Mouse (Mus musculus): ENCODE results near the gene Smoc1. TPM values are rescaled to one million over a fixed set of nuclear protein-coding genes. Genes with fewer than 3 reads are reported as not detected.
A peak's percentile ranks its signal among the peaks of the same experiment; 100 is the strongest.

The Smoc1 gene
- polyA plus RNA-seq, 1 experiment from 2014 or later: 12.8 TPM

DNA sequence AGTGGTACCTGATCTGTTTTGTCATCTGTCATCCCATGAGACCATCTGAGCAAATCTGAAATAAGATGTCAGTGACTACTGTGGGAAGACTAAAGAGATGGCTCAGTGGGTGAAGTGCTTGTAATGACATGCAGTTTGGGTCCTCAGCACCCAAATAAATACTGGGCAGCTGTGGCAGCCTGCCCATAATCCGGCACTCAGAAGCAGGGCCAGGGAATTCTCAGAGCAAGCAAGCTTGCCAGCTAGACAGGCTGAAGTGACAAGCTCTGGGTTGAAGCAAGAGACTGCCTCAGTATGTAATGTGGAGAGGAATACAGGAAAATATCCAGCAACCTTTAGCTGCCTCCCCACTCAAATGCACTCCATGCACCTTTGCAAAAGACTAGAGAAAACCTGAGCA is 58.6 kb downstream of the Smoc1 start:
- no peak overlapping the region for H3K4me3 ChIP-seq (replicated peaks; ENCODE audit: low read length)
- no peak overlapping the region for H3K9ac ChIP-seq (replicated peaks; ENCODE audit: low read depth, low read length)
- H3K36me3 ChIP-seq (ENCODE audit: control insufficient read depth, insufficient read depth): no peaks in the 10 kb centered on the region
- H3K27me3 ChIP-seq (replicated peaks; ENCODE audit: control insufficient read depth, insufficient read depth, low read length): no peaks in the 10 kb centered on the region
- H3K4me1 ChIP-seq (replicated peaks; ENCODE audit: control insufficient read depth, insufficient read depth, low read length): peaks cover 10% of the 10 kb centered on the region
- H3K9me3 ChIP-seq (ENCODE audit: control insufficient read depth, low read length): no peaks in the 10 kb centered on the region
- no peak overlapping the region for H3K27ac ChIP-seq (ENCODE audit: low read length)
- peak; percentile 64 for ATAC-seq
- WGBS: 23% methylated on average over 1 of the region's 1 CpGs
- H3K4me2 ChIP-seq (ENCODE audit: low read length): no peak overlapping the region

DNA sequence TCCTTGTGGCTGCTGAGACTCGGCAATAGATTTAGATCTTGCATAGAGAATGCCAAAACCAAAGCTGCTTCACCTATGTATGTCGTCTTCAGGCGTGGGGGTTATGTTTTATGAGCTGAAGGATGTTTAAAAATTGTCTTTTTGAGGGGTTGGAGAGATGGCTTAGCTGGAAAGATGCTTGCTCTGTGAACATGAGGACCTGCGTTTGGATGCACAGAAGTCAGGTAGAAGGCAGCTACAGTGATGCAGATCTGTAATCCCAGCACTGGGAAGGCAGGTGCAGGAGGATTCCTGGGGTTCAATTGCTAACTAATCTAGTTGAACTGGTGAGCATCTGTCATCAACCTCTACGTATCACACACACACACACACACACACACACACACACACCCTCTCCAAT is 61.5 kb downstream of the Smoc1 start:
- ATAC-seq: no peak
- no peak overlapping the region for H3K4me2 ChIP-seq (ENCODE audit: low read length)
- H3K9ac ChIP-seq (replicated peaks; ENCODE audit: low read depth, low read length): no peak overlapping the region
- H3K9me3 ChIP-seq (ENCODE audit: control insufficient read depth, low read length): no peaks in the 10 kb centered on the region
- H3K36me3 ChIP-seq (ENCODE audit: control insufficient read depth, insufficient read depth): no peaks in the 10 kb centered on the region
- no peak overlapping the region for H3K27ac ChIP-seq (ENCODE audit: low read length)
- WGBS: 79% methylated on average over 5 of the region's 5 CpGs
- H3K27me3 ChIP-seq (replicated peaks; ENCODE audit: control insufficient read depth, insufficient read depth, low read length): no peaks in the 10 kb centered on the region
- H3K4me1 ChIP-seq (replicated peaks; ENCODE audit: control insufficient read depth, insufficient read depth, low read length): peaks cover 10% of the 10 kb centered on the region
- no peak overlapping the region for H3K4me3 ChIP-seq (replicated peaks; ENCODE audit: low read length)

DNA sequence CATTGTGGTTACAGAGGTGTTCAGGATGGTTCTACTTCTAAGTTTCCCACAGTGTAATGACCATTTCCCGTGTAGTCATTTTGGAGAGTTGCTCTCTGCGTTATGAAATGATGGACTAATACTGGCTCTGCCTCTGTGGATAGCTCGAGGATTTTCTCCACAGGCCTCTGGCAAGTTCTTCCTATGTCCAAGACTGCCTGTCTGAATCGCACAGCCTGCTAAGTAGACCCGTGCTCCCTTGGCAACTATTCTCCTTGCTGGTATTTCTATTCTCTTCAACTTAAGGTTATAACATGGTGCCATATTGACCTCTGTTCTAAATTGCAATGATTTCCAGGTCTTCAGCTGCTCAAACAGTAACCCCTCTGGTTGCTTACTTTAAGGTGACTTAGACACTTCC is 65.0 kb downstream of the Smoc1 start:
- ATAC-seq: no peak
- Histone ChIP-seq H3K9ac (replicated peaks; ENCODE audit: low read depth, low read length) (no peak overlapping the region), H3K27me3 (replicated peaks; ENCODE audit: control insufficient read depth, insufficient read depth, low read length) (no peaks in the 10 kb centered on the region), H3K4me3 (replicated peaks; ENCODE audit: low read length) (no peak overlapping the region), H3K4me1 (replicated peaks; ENCODE audit: control insufficient read depth, insufficient read depth, low read length) (0 out of 2 replicates have a peak, but pooled peaks cover 3% of the 10 kb centered on the region), H3K4me2 (ENCODE audit: low read length) (no peak overlapping the region), H3K9me3 (ENCODE audit: control insufficient read depth, low read length) (no peaks in the 10 kb centered on the region), H3K36me3 (ENCODE audit: control insufficient read depth, insufficient read depth) (no peaks in the 10 kb centered on the region), H3K27ac (ENCODE audit: low read length) (no peak overlapping the region)
- 81% methylated on average over 5 of the region's 5 CpGs for WGBS

DNA sequence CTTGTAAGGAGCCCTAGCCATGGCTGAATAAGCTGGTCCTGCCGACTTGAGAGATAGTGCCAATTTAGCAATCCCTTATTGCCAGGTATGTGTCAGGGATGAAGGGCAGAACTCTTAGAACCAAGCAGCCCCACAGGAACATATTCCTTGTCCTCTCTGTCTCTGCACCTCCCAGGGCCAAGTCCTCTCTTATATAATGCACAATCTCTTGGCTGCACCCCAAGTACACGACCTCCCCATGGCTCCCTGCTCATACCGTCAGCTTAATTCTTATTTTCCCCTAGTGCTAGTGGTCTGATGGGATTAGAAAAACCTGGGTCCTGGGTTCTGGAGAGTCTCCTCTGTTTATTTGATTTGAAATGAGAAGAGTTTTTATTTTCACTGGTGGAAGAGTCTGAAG is 66.0 kb downstream of the Smoc1 start:
- Histone ChIP-seq H3K27ac (ENCODE audit: low read length) (no peak overlapping the region), H3K4me1 (replicated peaks; ENCODE audit: control insufficient read depth, insufficient read depth, low read length) (no peaks in the 10 kb centered on the region), H3K9me3 (ENCODE audit: control insufficient read depth, low read length) (no peaks in the 10 kb centered on the region), H3K4me3 (replicated peaks; ENCODE audit: low read length) (no peak overlapping the region), H3K27me3 (replicated peaks; ENCODE audit: control insufficient read depth, insufficient read depth, low read length) (no peaks in the 10 kb centered on the region), H3K9ac (replicated peaks; ENCODE audit: low read depth, low read length) (no peak overlapping the region), H3K36me3 (ENCODE audit: control insufficient read depth, insufficient read depth) (no peaks in the 10 kb centered on the region), H3K4me2 (ENCODE audit: low read length) (no peak overlapping the region)
- no peak for ATAC-seq
- WGBS: 80% methylated on average over 3 of the region's 3 CpGs

DNA sequence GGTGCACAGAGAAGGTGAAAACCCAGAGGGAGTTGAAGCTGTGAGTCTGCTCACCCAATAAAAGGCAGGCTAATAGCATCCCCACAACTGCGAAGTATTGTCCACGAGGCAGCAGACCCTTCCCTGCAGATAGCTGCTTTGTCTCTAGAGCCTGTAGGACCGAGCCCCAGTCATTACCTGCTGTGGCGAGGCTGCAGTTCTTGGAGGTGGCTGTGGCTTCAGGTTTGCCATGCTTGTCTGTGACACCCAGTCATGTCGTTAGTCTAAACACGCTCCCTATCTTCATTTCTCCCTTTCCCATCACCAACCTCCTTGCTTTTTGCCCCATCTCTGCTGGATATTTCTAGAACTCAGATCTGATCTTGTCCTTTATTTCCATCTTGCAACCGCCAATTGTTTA is 66.6 kb downstream of the Smoc1 start:
- Histone ChIP-seq H3K4me1 (replicated peaks; ENCODE audit: control insufficient read depth, insufficient read depth, low read length) (no peaks in the 10 kb centered on the region), H3K4me2 (ENCODE audit: low read length) (no peak overlapping the region), H3K9me3 (ENCODE audit: control insufficient read depth, low read length) (no peaks in the 10 kb centered on the region), H3K9ac (replicated peaks; ENCODE audit: low read depth, low read length) (no peak overlapping the region), H3K27ac (ENCODE audit: low read length) (no peak overlapping the region), H3K27me3 (replicated peaks; ENCODE audit: control insufficient read depth, insufficient read depth, low read length) (no peaks in the 10 kb centered on the region), H3K4me3 (replicated peaks; ENCODE audit: low read length) (no peak overlapping the region), H3K36me3 (ENCODE audit: control insufficient read depth, insufficient read depth) (no peaks in the 10 kb centered on the region)
- 67% methylated on average over 7 of the region's 7 CpGs for WGBS
- ATAC-seq: no peak

DNA sequence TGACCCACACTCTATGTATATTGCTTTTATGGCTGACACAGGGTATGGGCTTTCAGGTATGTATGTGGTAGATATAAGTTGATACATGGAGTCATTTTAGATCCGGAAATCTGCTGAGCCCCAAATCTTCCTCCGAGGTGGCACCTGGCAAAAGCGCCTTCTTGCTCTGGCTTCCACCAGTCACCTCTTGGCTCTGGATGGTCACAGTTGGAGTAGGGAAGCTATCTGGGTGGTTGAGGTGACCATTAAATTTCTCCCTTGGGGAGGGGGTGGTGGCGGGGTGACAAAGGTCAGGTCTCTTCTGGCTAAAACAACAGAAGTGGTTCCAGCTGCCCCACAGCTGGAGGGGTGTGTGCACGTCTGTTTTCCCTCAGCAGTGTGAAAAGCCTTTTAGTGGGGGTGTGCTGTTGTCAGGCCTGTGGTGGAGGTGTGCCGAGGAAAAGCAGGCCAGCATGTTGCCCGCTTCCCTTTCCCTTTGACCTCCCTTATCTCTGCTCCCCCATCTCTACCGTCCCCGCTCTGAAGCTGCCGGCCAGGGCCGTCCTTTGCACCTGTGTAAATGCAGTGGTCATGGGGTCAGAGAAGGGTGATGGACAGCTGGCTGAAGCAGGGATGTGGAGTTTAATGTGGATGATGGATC is 68.3 kb downstream of the Smoc1 start:
- no peak overlapping the region for H3K9ac ChIP-seq (replicated peaks; ENCODE audit: low read depth, low read length)
- 72% methylated on average over 11 of the region's 11 CpGs for WGBS

DNA sequence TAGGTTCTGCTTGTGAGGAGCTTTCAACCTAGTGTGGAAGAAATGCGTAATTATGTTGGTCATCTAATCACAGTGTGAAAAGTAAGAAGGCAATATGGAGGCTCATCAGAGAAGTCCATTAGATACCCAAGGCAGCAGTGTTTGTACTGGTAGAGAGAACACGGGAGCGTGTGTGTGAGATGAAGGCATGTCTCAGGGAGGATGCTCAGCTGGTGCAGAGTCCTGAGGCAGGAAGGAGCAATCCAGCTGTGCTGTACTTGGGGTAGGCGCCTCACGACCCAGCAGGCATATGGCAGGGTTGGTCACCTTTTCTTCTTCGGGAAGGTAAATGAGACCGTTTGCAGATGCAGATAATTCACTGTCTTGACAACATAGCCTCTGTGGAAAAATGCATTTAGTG is 70.7 kb downstream of the Smoc1 start:
- Histone ChIP-seq H3K9ac (replicated peaks; ENCODE audit: low read depth, low read length) (no peak overlapping the region; the same call in 1 of the 2 replicates), H3K9me3 (ENCODE audit: control insufficient read depth, low read length) (no peaks in the 10 kb centered on the region), H3K4me1 (replicated peaks; ENCODE audit: control insufficient read depth, insufficient read depth, low read length) (peaks cover 5% of the 10 kb centered on the region; the same call in 1 of the 2 replicates), H3K27ac (ENCODE audit: low read length) (no peak overlapping the region), H3K4me2 (ENCODE audit: low read length) (no peak overlapping the region), H3K4me3 (replicated peaks; ENCODE audit: low read length) (no peak overlapping the region), H3K27me3 (replicated peaks; ENCODE audit: control insufficient read depth, insufficient read depth, low read length) (no peaks in the 10 kb centered on the region), H3K36me3 (ENCODE audit: control insufficient read depth, insufficient read depth) (no peaks in the 10 kb centered on the region)
- WGBS: 81% methylated on average over 7 of the region's 7 CpGs
- no peak for ATAC-seq

More for the DNA sequence above, 68.3 kb downstream of the Smoc1 start:
- Histone ChIP-seq H3K4me3 (replicated peaks; ENCODE audit: low read length) (no peak overlapping the region), H3K27ac (ENCODE audit: low read length) (no peak overlapping the region), H3K27me3 (replicated peaks; ENCODE audit: control insufficient read depth, insufficient read depth, low read length) (no peaks in the 10 kb centered on the region), H3K9me3 (ENCODE audit: control insufficient read depth, low read length) (no peaks in the 10 kb centered on the region), H3K4me2 (ENCODE audit: low read length) (no peak overlapping the region), H3K4me1 (replicated peaks; ENCODE audit: control insufficient read depth, insufficient read depth, low read length) (0 out of 2 replicates have a peak, but pooled peaks cover under 1% of the 10 kb centered on the region), H3K36me3 (ENCODE audit: control insufficient read depth, insufficient read depth) (no peaks in the 10 kb centered on the region)
- no peak for ATAC-seq

DNA sequence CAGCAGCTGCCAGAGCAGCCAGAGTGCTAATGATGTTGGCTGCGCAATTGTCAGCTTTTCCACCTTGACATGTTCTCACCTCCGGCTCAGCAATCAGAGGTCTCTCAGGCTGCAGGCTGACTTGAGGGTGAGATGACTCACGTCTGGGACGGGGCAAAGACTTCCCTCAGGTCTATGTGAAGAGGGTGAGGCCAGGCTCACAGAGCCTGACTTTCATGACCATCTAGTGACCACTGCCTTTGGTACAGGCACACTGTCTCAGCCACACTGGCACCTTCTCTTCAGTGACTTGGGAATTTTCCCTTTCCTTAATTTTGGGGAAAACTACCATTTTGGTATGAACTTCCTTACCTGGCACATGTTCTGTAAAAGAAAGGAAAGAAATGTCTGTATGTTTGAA is 71.1 kb downstream of the Smoc1 start:
- H3K4me2 ChIP-seq (ENCODE audit: low read length): no peak overlapping the region
- H3K4me1 ChIP-seq (replicated peaks; ENCODE audit: control insufficient read depth, insufficient read depth, low read length): peaks cover 5% of the 10 kb centered on the region; the same call in 1 of the 2 replicates
- no peaks in the 10 kb centered on the region for H3K9me3 ChIP-seq (ENCODE audit: control insufficient read depth, low read length)
- no peak overlapping the region for H3K9ac ChIP-seq (replicated peaks; ENCODE audit: low read depth, low read length)
- H3K27me3 ChIP-seq (replicated peaks; ENCODE audit: control insufficient read depth, insufficient read depth, low read length): no peaks in the 10 kb centered on the region
- H3K4me3 ChIP-seq (replicated peaks; ENCODE audit: low read length): no peak overlapping the region
- ATAC-seq: no peak
- H3K27ac ChIP-seq (ENCODE audit: low read length): no peak overlapping the region
- 74% methylated on average over 4 of the region's 4 CpGs for WGBS
- no peaks in the 10 kb centered on the region for H3K36me3 ChIP-seq (ENCODE audit: control insufficient read depth, insufficient read depth)

DNA sequence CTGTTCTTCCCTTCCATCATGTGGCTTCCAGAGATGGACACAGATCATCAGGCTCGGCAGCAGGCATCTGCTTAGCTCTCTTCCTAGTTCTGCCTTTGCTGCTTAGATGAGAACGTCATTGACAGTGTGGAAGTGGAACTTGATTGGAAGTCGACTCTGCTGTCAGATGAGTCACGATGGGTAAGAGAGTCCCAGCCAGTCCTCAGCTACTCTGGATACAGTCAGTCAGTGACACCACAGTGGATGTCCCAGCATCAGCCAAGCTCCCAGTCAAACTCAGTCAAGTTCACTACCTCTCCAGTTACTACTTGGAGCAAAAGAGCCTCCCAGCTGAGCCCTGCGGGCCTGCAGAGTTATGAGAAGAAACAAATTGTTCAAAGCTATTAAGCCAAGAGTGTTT is 72.6 kb downstream of the Smoc1 start:
- WGBS: 82% methylated on average over 5 of the region's 5 CpGs
- peaks cover 5% of the 10 kb centered on the region; the same call in 1 of the 2 replicates for H3K4me1 ChIP-seq (replicated peaks; ENCODE audit: control insufficient read depth, insufficient read depth, low read length)
- no peaks in the 10 kb centered on the region for H3K27me3 ChIP-seq (replicated peaks; ENCODE audit: control insufficient read depth, insufficient read depth, low read length)
- no peak overlapping the region for H3K4me3 ChIP-seq (replicated peaks; ENCODE audit: low read length)
- H3K36me3 ChIP-seq (ENCODE audit: control insufficient read depth, insufficient read depth): no peaks in the 10 kb centered on the region
- no peak overlapping the region for H3K27ac ChIP-seq (ENCODE audit: low read length)
- H3K9me3 ChIP-seq (ENCODE audit: control insufficient read depth, low read length): no peaks in the 10 kb centered on the region
- no peak overlapping the region for H3K9ac ChIP-seq (replicated peaks; ENCODE audit: low read depth, low read length)
- H3K4me2 ChIP-seq (ENCODE audit: low read length): no peak overlapping the region
- ATAC-seq: no peak

DNA sequence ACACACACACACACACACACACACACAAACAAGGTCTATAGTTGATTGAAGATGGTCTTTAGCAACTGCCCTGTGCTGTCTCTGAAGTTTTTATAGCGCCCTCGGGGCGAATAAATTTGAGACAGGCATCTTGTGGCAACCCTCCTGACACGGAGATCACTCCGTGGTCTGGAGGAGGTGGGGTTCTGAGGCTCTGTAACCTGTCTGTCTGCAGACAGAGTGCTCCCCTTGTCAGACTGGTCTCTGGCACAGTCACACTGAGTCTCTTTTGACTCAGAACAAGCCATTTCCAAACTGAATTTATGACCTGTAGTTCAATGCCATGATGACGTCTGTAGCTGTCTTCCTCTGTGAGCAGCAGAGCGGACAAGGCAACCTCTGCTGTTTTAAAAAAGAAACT is 75.1 kb downstream of the Smoc1 start:
- Histone ChIP-seq H3K36me3 (ENCODE audit: control insufficient read depth, insufficient read depth) (no peaks in the 10 kb centered on the region), H3K27ac (ENCODE audit: low read length) (no peak overlapping the region), H3K4me3 (replicated peaks; ENCODE audit: low read length) (no peak overlapping the region), H3K9me3 (ENCODE audit: control insufficient read depth, low read length) (no peaks in the 10 kb centered on the region), H3K9ac (replicated peaks; ENCODE audit: low read depth, low read length) (no peak overlapping the region), H3K27me3 (replicated peaks; ENCODE audit: control insufficient read depth, insufficient read depth, low read length) (no peaks in the 10 kb centered on the region), H3K4me1 (replicated peaks; ENCODE audit: control insufficient read depth, insufficient read depth, low read length) (peaks cover 15% of the 10 kb centered on the region), H3K4me2 (ENCODE audit: low read length) (no peak overlapping the region)
- 90% methylated on average over 7 of the region's 7 CpGs for WGBS
- ATAC-seq: no peak

All from forebrain, embryonic 16.5 days (tissue).